Mouse (Mus musculus) midbrain, embryonic 12.5 days (tissue): Measurements from ENCODE around the gene Tspan18. TPM values are rescaled to one million over a fixed set of nuclear protein-coding genes. Genes with fewer than 3 reads are reported as not detected.

Experiments used
- ATAC-seq: fragments of 200-750 bp; cut with Nextera tagmentation; 2 replicates; pipeline ENCODE4 v1.8.0; 2017; ENCODE audit warnings: low read depth, moderate TSS enrichment, moderate library complexity; ENCODE audit not compliant: low FRiP score
- H3K27ac ChIP-seq: fragments of 300-500 bp; sonication (generic); replicated peaks from 2 replicates; pipeline ENCODE4 v1.5.1; 2016; ENCODE audit warnings: mild to moderate bottlenecking
- H3K27me3 ChIP-seq: fragments of 300-500 bp; sonication (generic); 2 replicates; pipeline ENCODE4 v1.6.1; 2016; ENCODE audit warnings: mild to moderate bottlenecking
- H3K36me3 ChIP-seq: fragments of 300-500 bp; sonication (generic); 2 replicates; pipeline ENCODE4 v1.6.1; 2016
- H3K4me1 ChIP-seq: fragments of 300-500 bp; sonication (generic); 2 replicates; pipeline ENCODE4 v1.6.1; 2016
- H3K4me2 ChIP-seq: fragments of 300-500 bp; sonication (generic); replicated peaks from 2 replicates; pipeline ENCODE4 v1.6.1; 2016; ENCODE audit warnings: mild to moderate bottlenecking, moderate library complexity
- H3K4me3 ChIP-seq: fragments of 300-500 bp; sonication (generic); 2 replicates; pipeline ENCODE4 v1.5.1; 2016; ENCODE audit warnings: mild to moderate bottlenecking
- H3K9ac ChIP-seq: fragments of 300-500 bp; sonication (generic); replicated peaks from 2 replicates; pipeline ENCODE4 v1.6.1; 2016; ENCODE audit warnings: mild to moderate bottlenecking, moderate library complexity
- H3K9me3 ChIP-seq: fragments of 300-500 bp; sonication (generic); 2 replicates; pipeline ENCODE4 v1.6.1; 2016; ENCODE audit warnings: mild to moderate bottlenecking
- WGBS: fragments of 180-500 bp; shearing (Covaris S2); methylation state at CpG from one replicate; pipeline ENCODE4 v1.1.7; 2016; 5-methylcytosine and 5-hydroxymethylcytosine counted together
- polyA plus RNA-seq: library from polyadenylated mRNA; unstranded; fragments of >200 nt; fragmentation: Nextera tagmentation; extraction: Ambion mirVana; gene quantifications from 2 replicates; pipeline ENCODE4 v1.2.1, GENCODE M21; 2016

Tspan18 gene
- polyA plus RNA-seq, 1 experiment from 2014 or later = 24.6 TPM

DNA sequence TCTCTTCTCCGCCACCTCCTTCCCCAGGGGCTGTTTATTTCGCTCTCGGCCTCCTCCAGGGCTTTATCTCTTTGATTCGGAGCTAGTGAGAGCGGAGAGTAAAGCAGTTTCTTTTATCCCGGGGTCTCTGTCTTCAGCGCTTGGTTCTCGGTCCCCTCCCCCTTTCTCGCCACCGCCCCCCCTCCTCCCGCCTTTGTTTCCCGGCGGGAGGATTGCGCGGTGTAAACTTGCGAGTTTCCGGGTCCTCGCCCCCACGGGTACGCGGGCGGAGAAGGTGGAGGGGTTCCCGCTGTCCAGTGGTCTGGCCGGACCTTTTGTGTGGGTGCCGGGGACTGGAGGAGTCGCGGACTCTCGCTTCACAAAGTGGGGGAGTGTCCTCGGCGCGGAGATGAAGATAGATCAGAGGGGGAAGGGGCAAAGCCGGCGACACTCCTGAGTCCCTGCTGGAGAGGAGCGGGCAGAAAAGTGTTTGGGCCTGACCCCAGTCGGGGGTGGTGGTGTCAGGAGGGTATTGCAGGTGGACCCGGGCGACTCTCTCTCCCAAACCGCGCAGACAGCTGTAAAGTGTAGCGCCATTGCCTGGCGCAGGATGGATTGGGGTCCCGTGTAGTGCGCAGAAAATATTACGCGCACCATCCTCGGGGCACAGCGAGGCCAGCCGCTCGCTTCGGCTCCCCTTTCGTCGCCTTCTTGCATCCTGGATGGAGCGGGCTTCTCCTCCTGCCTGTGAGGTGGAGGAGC lies 146.1 kb downstream of the Tspan18 start:
- WGBS = under 1% methylated on average over 53 of the region's 53 CpGs
- ATAC-seq = peak; percentile 16; the same call in 1 of the 2 replicates

DNA sequence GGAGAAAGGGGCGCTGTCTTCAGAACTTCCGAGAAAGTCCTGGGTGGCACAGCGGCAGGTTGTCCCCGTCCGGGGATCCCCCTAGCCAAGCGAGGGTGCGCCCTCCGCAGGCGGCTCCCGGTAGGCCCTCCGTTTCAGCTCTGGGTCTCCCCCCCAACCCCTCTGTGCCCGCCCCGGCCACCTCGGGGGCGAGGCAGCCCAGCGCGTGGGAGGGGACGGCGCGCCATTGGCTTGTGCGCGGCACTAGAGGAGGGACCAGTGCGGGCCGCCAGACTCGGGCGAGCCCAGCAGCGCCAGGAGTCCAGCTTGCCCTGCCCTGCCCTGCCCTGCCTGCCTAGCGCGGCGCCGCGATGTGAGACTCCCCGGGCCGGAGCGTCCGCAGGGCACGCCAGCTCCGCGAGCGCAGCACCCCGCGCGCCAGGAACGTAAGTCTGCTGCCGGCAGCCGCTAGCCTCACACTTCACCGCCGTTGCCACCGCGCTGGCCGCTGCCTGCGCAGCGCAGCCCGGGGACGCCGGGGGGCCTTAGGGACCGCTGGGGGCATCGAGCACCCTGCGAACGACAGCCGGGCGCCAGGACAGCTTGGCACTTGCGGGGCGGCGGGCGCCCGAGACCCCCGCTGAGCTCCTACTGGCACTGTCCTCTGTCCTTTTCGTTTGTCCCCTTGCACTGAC lies 146.8 kb downstream of the Tspan18 start, which contains the start of gene Trp53i11:
Gene Trp53i11 (plus strand): TSS at position 226 of the 674 bp plus-strand sequence.
- Histone ChIP-seq H3K27me3 (peaks cover 31% of the 10 kb centered on the region), H3K36me3 (no peaks in the 10 kb centered on the region), H3K9ac (peak within 1 kb of the TSS; percentile 98), H3K4me3 (peak within 1 kb of the TSS; percentile 94), H3K27ac (peak within 1 kb of the TSS; percentile 94), H3K9me3 (no peaks in the 10 kb centered on the region), H3K4me1 (peaks cover 45% of the 10 kb centered on the region), H3K4me2 (peak within 1 kb of the TSS; percentile 78)
- ATAC-seq = peak; percentile 88
- WGBS = under 1% methylated on average over 68 of the region's 69 CpGs

More for the DNA sequence above, 146.1 kb downstream of the Tspan18 start:
- Histone ChIP-seq H3K9ac (peak overlapping the region; percentile 98), H3K4me1 (peaks cover 53% of the 10 kb centered on the region), H3K4me3 (peak overlapping the region; percentile 94), H3K27me3 (peaks cover 24% of the 10 kb centered on the region), H3K9me3 (no peaks in the 10 kb centered on the region), H3K27ac (peak overlapping the region; percentile 94), H3K4me2 (peak overlapping the region; percentile 78), H3K36me3 (no peaks in the 10 kb centered on the region)

DNA sequence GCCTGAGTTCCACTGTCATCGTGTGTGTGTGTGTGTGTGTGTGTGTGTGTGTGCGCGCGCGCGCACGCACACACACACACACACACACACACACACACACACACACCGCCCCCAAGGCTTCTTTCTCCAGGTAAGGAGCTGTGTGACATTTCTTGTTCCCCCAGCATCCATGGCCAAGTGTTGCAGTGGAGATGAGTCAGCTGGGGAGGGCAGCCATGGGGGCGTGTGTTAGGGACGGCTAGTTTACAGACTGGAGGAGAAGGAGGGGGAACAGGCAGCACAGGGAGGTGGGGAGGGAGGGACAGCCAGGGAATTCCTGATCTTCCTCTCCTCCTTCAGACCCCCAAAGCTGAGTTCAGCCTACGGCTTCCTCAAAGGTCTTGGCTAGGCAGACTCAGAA lies 151.4 kb downstream of the Tspan18 start:
- no peaks in the 10 kb centered on the region for H3K36me3 ChIP-seq
- no peak for ATAC-seq
- no peak overlapping the region for H3K9ac ChIP-seq
- H3K27ac ChIP-seq = no peak overlapping the region
- no peak overlapping the region for H3K4me2 ChIP-seq
- H3K4me1 ChIP-seq = peaks cover 30% of the 10 kb centered on the region
- no peak overlapping the region for H3K4me3 ChIP-seq
- no peaks in the 10 kb centered on the region for H3K9me3 ChIP-seq
- peaks cover 52% of the 10 kb centered on the region for H3K27me3 ChIP-seq
- 78% methylated on average over 11 of the region's 11 CpGs for WGBS

DNA sequence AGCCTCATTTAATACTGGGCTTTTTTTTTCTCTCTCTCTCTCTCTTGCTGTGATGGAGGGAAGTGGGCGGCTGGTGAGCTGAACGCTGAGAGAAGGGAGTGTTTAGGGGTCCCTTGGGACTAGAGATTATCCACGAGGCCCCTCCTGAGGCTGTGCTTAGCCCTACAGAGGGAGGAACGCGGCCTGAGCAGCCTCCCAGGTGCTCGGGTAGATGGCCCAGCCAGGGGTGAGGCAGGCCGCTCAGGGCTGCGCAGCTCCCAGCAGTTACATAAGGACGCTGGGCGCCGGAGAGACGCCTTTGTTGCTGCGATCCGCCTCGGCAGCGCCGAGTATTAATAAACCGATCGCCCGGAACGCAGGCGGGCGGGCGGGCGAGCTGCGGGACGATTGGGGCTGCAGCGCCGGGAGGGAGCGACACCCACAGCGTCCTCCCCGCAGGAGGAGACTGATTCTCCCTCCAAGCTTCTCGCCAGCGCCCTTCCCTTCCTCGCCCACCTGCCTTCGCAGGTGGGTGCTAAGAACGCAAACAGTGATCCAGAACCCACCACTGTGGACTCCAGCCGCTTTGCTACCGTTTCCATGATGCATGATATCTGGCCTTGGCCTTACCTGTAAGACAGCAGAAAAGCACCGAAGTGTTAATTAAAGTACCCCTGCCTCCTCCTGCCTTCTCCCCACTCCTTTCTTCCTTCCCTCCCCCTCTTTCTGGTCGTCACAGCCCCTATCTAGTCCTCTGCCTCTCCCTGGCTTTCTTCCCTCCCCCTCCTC lies 154.0 kb downstream of the Tspan18 start:
- Histone ChIP-seq H3K36me3 (no peaks in the 10 kb centered on the region), H3K4me1 (peaks cover 50% of the 10 kb centered on the region), H3K4me2 (peak overlapping the region; percentile 57), H3K4me3 (peak overlapping the region; percentile 38), H3K27me3 (peaks cover 45% of the 10 kb centered on the region), H3K27ac (peak overlapping the region; percentile 81), H3K9me3 (no peaks in the 10 kb centered on the region), H3K9ac (peak overlapping the region; percentile 72)
- WGBS = under 1% methylated on average over 41 of the region's 41 CpGs
- ATAC-seq = peak; percentile 31; the same call in 1 of the 2 replicates

DNA sequence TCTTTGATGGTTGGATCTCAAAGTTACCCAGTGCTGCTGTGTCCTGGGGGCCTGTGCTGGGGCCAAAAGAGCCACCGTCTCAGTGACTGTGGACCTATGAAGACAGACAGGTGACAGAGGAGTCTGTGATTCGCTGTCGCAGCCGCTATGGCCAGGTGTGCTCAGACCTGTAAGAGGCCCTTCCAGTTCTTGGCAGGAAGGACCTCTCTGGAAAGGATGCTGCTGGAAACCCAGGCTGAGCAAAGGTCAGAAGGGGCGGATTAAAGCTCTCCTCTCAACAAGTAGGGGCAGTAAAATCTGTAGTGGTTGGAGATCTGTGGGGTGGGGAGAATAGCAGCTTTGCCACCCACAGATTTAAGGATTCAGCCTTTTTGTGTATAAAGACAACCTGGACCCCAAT lies 154.7 kb downstream of the Tspan18 start:
- Histone ChIP-seq H3K27me3 (peaks cover 39% of the 10 kb centered on the region), H3K27ac (peak overlapping the region; percentile 81), H3K4me2 (peak overlapping the region; percentile 57), H3K4me3 (no peak overlapping the region), H3K36me3 (no peaks in the 10 kb centered on the region), H3K9ac (no peak overlapping the region), H3K9me3 (no peaks in the 10 kb centered on the region), H3K4me1 (peaks cover 56% of the 10 kb centered on the region)
- 40% methylated on average over 5 of the region's 5 CpGs for WGBS
- ATAC-seq = no peak

DNA sequence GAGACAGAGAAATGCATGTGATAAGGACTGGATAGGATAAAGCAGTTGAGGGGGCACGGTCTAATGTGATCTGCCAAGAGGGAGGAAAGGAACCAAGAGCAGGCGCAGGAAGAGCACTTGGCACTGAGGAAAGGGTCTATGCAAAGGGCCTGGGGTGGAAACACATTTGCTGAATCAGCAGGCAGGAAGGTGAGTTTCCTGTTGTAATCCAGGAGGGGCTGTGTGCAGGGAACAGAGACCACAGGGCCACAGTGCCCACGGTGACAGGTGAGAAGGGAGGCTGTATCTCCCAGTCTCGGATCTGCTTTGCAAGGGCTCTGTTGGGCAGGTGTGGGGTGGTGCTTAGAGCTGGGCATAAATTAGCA lies 156.0 kb downstream of the Tspan18 start:
- Histone ChIP-seq H3K9ac (no peak overlapping the region), H3K4me2 (no peak overlapping the region), H3K27me3 (peaks cover 31% of the 10 kb centered on the region), H3K4me3 (no peak overlapping the region), H3K9me3 (no peaks in the 10 kb centered on the region), H3K36me3 (no peaks in the 10 kb centered on the region), H3K4me1 (peaks cover 69% of the 10 kb centered on the region), H3K27ac (peak overlapping the region; percentile 93)
- WGBS = 87% methylated on average over 4 of the region's 4 CpGs
- no peak for ATAC-seq

DNA sequence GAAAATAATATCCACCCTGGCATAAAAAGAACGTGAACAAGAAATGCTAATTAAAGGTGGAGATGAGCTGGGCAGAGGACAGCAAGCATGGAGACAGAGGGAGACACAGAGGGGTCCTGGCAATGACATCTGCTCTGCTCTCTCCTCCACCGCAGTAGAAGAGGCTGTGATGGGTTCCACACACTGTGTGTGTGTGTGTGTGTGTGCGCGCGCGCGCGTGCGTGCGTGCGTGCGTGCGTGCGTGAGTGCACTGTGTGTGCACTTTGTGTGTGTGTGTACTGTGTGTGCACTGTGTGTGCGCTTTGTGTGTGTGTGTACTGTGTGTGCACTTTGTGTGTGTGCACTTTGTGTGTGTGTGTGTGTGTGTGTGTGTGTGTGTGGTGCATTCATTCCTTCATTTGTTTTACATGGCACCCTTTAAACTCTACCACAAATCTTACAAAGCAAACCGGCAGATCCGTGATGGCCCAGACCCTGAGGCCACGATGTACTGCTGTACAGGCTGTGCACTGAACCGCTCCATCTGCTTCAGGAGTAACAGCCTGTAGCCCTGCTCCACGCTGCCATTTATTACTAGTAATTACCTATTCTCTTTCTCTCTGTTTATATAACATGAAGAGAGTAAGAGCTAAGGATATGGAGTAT lies 156.5 kb downstream of the Tspan18 start:
- H3K36me3 ChIP-seq = no peaks in the 10 kb centered on the region
- no peaks in the 10 kb centered on the region for H3K9me3 ChIP-seq
- peaks cover 74% of the 10 kb centered on the region for H3K4me1 ChIP-seq
- H3K9ac ChIP-seq = no peak overlapping the region
- H3K27me3 ChIP-seq = peaks cover 27% of the 10 kb centered on the region
- no peak for ATAC-seq
- no peak overlapping the region for H3K4me3 ChIP-seq
- H3K4me2 ChIP-seq = peak overlapping the region; percentile 31; the same call in 1 of the 2 replicates
- 74% methylated on average over 20 of the region's 20 CpGs for WGBS
- peak overlapping the region; percentile 93 for H3K27ac ChIP-seq

DNA sequence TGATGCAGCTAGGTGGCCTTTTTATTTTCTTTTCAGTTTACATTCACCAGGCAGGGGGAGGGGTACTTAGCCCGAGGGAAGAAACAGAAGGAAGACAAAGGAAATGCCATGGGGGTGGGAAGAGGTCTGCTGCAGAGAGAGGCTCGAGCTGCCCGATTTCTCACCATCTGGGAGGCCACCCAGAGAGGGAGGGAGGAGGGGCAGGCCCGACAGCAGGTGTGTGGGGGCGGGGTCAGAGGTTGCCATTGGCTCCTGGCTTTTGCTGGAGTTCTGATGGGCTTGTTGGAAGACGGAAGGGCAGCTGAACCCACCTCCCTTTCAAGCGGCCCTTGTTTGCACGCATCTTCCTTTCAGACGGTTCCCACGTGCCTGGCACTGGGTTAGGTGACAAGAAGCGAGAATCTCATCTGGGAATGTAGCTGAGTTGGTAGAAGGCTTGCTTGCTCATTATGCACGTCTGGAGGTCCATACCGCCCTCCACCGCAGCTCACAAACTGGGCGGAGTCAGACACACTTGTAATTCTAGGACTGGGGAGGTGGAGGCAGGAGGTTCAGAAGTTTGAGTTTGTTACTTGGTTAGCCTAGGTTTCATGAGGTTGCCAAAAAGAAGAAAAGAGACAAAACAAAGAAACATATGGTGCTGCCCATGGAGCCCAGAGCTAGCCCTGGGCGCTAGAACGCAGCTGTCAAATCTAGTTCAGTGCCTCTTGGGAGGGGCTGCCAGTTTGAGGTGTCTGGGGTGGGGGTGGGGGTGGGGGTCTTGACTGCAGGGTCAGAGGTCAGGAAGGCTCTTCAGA lies 157.2 kb downstream of the Tspan18 start:
- no peak overlapping the region; the same call in 1 of the 2 replicates for H3K9ac ChIP-seq
- ATAC-seq = peak; percentile 66
- H3K27me3 ChIP-seq = peaks cover 21% of the 10 kb centered on the region
- peak overlapping the region; percentile 93 for H3K27ac ChIP-seq
- peaks cover 81% of the 10 kb centered on the region for H3K4me1 ChIP-seq
- no peaks in the 10 kb centered on the region for H3K36me3 ChIP-seq
- 0 out of 2 replicates have a peak overlapping the region, but pooled peaks have one; percentile 7 for H3K4me3 ChIP-seq
- no peaks in the 10 kb centered on the region for H3K9me3 ChIP-seq
- WGBS = 4% methylated on average over 17 of the region's 17 CpGs
- peak overlapping the region; percentile 31 for H3K4me2 ChIP-seq

DNA sequence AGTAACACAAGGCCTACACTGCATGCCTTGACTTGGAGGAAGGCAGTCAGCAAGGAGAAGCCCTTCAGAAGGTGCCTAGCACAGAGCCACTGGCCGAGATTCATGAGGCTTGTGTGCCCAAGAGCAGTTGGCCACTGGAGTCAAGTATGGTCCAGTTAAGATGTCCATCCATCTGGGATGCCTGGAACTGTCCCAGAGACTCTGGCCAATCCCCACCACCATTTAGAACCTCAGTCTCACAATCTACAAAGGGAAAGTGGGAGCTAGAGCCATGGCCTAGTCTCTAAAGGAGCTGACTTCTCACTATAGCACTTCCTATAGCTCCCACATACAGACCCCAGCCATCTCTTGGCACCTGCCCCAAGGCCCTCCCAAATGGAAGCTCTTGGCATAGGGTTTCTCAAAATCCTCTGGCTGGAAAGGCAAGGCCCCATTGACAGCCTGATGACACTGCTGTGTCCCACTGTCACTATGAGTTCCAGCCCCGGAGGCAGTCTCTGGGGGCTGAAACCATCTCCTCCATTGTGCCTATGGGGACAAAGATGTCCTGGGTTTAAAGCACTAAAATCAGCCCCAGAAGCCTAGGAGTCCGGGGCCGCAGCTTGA lies 158.0 kb downstream of the Tspan18 start:
- Histone ChIP-seq H3K27me3 (peaks cover 21% of the 10 kb centered on the region), H3K27ac (peak overlapping the region; percentile 93), H3K4me3 (no peak overlapping the region), H3K36me3 (no peaks in the 10 kb centered on the region), H3K4me2 (peak overlapping the region; percentile 31), H3K9ac (0 out of 2 replicates have a peak overlapping the region, but pooled peaks have one; percentile 4), H3K4me1 (peaks cover 82% of the 10 kb centered on the region), H3K9me3 (no peaks in the 10 kb centered on the region)
- peak; percentile 4 for ATAC-seq
- 19% methylated on average over 4 of the region's 4 CpGs for WGBS

DNA sequence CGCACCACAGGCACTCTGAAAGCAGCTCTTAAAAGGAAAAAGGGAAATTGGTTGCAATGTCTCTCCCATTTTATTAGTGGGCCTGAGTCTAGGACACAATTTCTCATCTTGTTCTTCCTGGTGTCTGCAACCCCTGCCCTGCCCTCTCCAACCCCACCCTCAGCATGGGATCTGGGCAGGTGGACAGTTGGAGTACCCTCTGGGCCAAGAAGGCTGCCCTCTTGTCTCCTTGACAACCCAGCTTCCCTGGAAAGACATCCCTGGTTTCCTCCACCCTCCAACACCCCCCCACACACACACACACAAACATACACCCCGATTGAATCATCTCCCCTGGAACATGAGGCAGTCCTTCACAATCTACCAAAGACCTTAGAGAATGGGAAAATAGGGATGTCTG lies 158.6 kb downstream of the Tspan18 start:
- no peaks in the 10 kb centered on the region for H3K9me3 ChIP-seq
- H3K27ac ChIP-seq = peak overlapping the region; percentile 93
- no peak overlapping the region for H3K9ac ChIP-seq
- no peak overlapping the region for H3K4me3 ChIP-seq
- H3K4me2 ChIP-seq = 0 out of 2 replicates have a peak overlapping the region, but pooled peaks have one; percentile 31
- H3K4me1 ChIP-seq = peaks cover 87% of the 10 kb centered on the region
- H3K36me3 ChIP-seq = no peaks in the 10 kb centered on the region
- ATAC-seq = no peak
- peaks cover 21% of the 10 kb centered on the region for H3K27me3 ChIP-seq
- WGBS = 70% methylated on average over 2 of the region's 2 CpGs
